Mouse (Mus musculus) embryonic facial prominence, embryonic 12.5 days (tissue): ENCODE measurements around the gene Pfkfb3. TPM values are rescaled to one million over a fixed set of nuclear protein-coding genes. Genes with fewer than 3 reads are reported as not detected.

Experiments used
- ATAC-seq: fragments of 200-750 bp; cut with Nextera tagmentation; 2 replicates; pipeline ENCODE4 v1.8.0; 2017; ENCODE audit not compliant: insufficient number of reproducible peaks, insufficient read depth, low FRiP score, low TSS enrichment
- H3K27ac ChIP-seq: fragments of 300-500 bp; sonication (generic); 2 replicates; pipeline ENCODE4 v1.5.1; 2016; ENCODE audit warnings: mild to moderate bottlenecking
- H3K27me3 ChIP-seq: fragments of 300-500 bp; sonication (generic); 2 replicates; pipeline ENCODE4 v1.6.1; 2016; ENCODE audit warnings: mild to moderate bottlenecking, moderate library complexity
- H3K36me3 ChIP-seq: fragments of 300-500 bp; sonication (generic); 2 replicates; pipeline ENCODE4 v1.6.1; 2016; ENCODE audit warnings: mild to moderate bottlenecking
- H3K4me1 ChIP-seq: fragments of 300-500 bp; sonication (generic); 2 replicates; pipeline ENCODE4 v1.6.1; 2016
- H3K4me2 ChIP-seq: fragments of 300-500 bp; sonication (generic); replicated peaks from 2 replicates; pipeline ENCODE4 v1.6.1; 2016; ENCODE audit warnings: mild to moderate bottlenecking, moderate library complexity
- H3K4me3 ChIP-seq: fragments of 300-500 bp; sonication (generic); 2 replicates; pipeline ENCODE4 v1.5.1; 2016; ENCODE audit warnings: mild to moderate bottlenecking
- H3K9ac ChIP-seq: fragments of 300-500 bp; sonication (generic); 2 replicates; pipeline ENCODE4 v1.6.1; 2016; ENCODE audit warnings: mild to moderate bottlenecking, moderate library complexity
- H3K9me3 ChIP-seq: fragments of 300-500 bp; sonication (generic); 2 replicates; pipeline ENCODE4 v1.6.1; 2016; ENCODE audit warnings: mild to moderate bottlenecking, moderate library complexity
- WGBS: fragments of 180-500 bp; shearing (Covaris S2); methylation state at CpG from one replicate; pipeline ENCODE4 v1.1.7; 2016; 5-methylcytosine and 5-hydroxymethylcytosine counted together
- polyA plus RNA-seq: library from polyadenylated mRNA; unstranded; fragments of >200 nt; fragmentation: Nextera tagmentation; extraction: Ambion mirVana; gene quantifications from 2 replicates; pipeline ENCODE4 v1.2.1, GENCODE M21; 2016

Pfkfb3 gene
- polyA plus RNA-seq, 1 experiment from 2014 or later: 16.2 TPM

GRCm38 (mm10) chr2:11448711-11449110 lies 105.2 kb downstream of the Pfkfb3 start:
- Histone ChIP-seq H3K27me3 (no peaks in the 10 kb centered on the region), H3K4me3 (no peak overlapping the region), H3K9me3 (no peaks in the 10 kb centered on the region), H3K9ac (no peak overlapping the region), H3K27ac (no peak overlapping the region), H3K36me3 (no peaks in the 10 kb centered on the region), H3K4me2 (no peak overlapping the region), H3K4me1 (no peaks in the 10 kb centered on the region)
- ATAC-seq: no peak
- 84% methylated on average over 3 of the region's 3 CpGs for WGBS

GRCm38 (mm10) chr2:11447865-11448264 lies 106.0 kb downstream of the Pfkfb3 start:
- WGBS: 40% methylated on average over 2 of the region's 2 CpGs
- H3K9ac ChIP-seq: no peak overlapping the region
- no peaks in the 10 kb centered on the region for H3K9me3 ChIP-seq
- H3K4me1 ChIP-seq: no peaks in the 10 kb centered on the region
- ATAC-seq: no peak
- no peak overlapping the region for H3K27ac ChIP-seq
- no peaks in the 10 kb centered on the region for H3K27me3 ChIP-seq
- no peak overlapping the region for H3K4me3 ChIP-seq
- no peaks in the 10 kb centered on the region for H3K36me3 ChIP-seq
- no peak overlapping the region for H3K4me2 ChIP-seq

GRCm38 (mm10) chr2:11445722-11446121 lies 108.2 kb downstream of the Pfkfb3 start:
- no peaks in the 10 kb centered on the region for H3K27me3 ChIP-seq
- no peak overlapping the region for H3K27ac ChIP-seq
- WGBS: 80% methylated on average over 3 of the region's 3 CpGs
- no peak for ATAC-seq
- H3K4me3 ChIP-seq: no peak overlapping the region
- H3K36me3 ChIP-seq: no peaks in the 10 kb centered on the region
- no peak overlapping the region for H3K4me2 ChIP-seq
- no peaks in the 10 kb centered on the region for H3K4me1 ChIP-seq
- H3K9me3 ChIP-seq: no peaks in the 10 kb centered on the region
- no peak overlapping the region for H3K9ac ChIP-seq

- Histone ChIP-seq H3K4me3 (no peak overlapping the region), H3K9ac (no peak overlapping the region), H3K9me3 (no peaks in the 10 kb centered on the region), H3K27me3 (no peaks in the 10 kb centered on the region), H3K36me3 (no peaks in the 10 kb centered on the region), H3K4me2 (no peak overlapping the region), H3K4me1 (no peaks in the 10 kb centered on the region), H3K27ac (no peak overlapping the region)
- no peak for ATAC-seq
- WGBS: 62% methylated on average over 4 of the region's 4 CpGs
Observed at GRCm38 (mm10) chr2:11441864-11442263, 112.0 kb downstream of the Pfkfb3 start.

- WGBS: 78% methylated on average over 12 of the region's 12 CpGs
- Histone ChIP-seq H3K4me3 (no peak overlapping the region), H3K9me3 (no peaks in the 10 kb centered on the region), H3K27me3 (no peaks in the 10 kb centered on the region), H3K27ac (no peak overlapping the region), H3K36me3 (no peaks in the 10 kb centered on the region), H3K4me2 (no peak overlapping the region), H3K4me1 (no peaks in the 10 kb centered on the region), H3K9ac (no peak overlapping the region)
- ATAC-seq: no peak
Observed at GRCm38 (mm10) chr2:11438231-11438954, 115.5 kb downstream of the Pfkfb3 start.

GRCm38 (mm10) chr2:11436353-11436752 lies 117.5 kb downstream of the Pfkfb3 start:
- no peaks in the 10 kb centered on the region; the same call in 1 of the 2 replicates for H3K4me1 ChIP-seq
- no peak overlapping the region for H3K27ac ChIP-seq
- no peak overlapping the region for H3K4me2 ChIP-seq
- H3K27me3 ChIP-seq: no peaks in the 10 kb centered on the region
- no peak for ATAC-seq
- H3K36me3 ChIP-seq: no peaks in the 10 kb centered on the region
- no peaks in the 10 kb centered on the region for H3K9me3 ChIP-seq
- no peak overlapping the region for H3K9ac ChIP-seq
- 94% methylated on average over 11 of the region's 11 CpGs for WGBS
- H3K4me3 ChIP-seq: no peak overlapping the region

GRCm38 (mm10) chr2:11433353-11433752 lies 120.5 kb downstream of the Pfkfb3 start:
- no peak for ATAC-seq
- no peaks in the 10 kb centered on the region for H3K9me3 ChIP-seq
- peaks cover 5% of the 10 kb centered on the region; the same call in 1 of the 2 replicates for H3K4me1 ChIP-seq
- H3K4me2 ChIP-seq: no peak overlapping the region
- H3K27me3 ChIP-seq: no peaks in the 10 kb centered on the region
- no peak overlapping the region for H3K4me3 ChIP-seq
- no peak overlapping the region for H3K27ac ChIP-seq
- 80% methylated on average over 5 of the region's 5 CpGs for WGBS
- H3K36me3 ChIP-seq: no peaks in the 10 kb centered on the region
- no peak overlapping the region for H3K9ac ChIP-seq

GRCm38 (mm10) chr2:11429538-11429937 lies 124.3 kb downstream of the Pfkfb3 start:
- H3K9me3 ChIP-seq: no peaks in the 10 kb centered on the region
- 0 out of 2 replicates have a peak, but pooled peaks have one; percentile 31 for ATAC-seq

GRCm38 (mm10) chr2:11428621-11429020 lies 125.3 kb downstream of the Pfkfb3 start:
- Histone ChIP-seq H3K27me3 (no peaks in the 10 kb centered on the region), H3K9me3 (no peaks in the 10 kb centered on the region), H3K36me3 (no peaks in the 10 kb centered on the region), H3K4me3 (no peak overlapping the region), H3K4me1 (peaks cover 5% of the 10 kb centered on the region), H3K27ac (no peak overlapping the region), H3K9ac (no peak overlapping the region), H3K4me2 (no peak overlapping the region)
- no peak for ATAC-seq
- WGBS: 93% methylated on average over 4 of the region's 4 CpGs

More at GRCm38 (mm10) chr2:11429538-11429937, 124.3 kb downstream of the Pfkfb3 start:
- 37% methylated on average over 3 of the region's 3 CpGs for WGBS
- no peak overlapping the region for H3K27ac ChIP-seq
- no peaks in the 10 kb centered on the region for H3K36me3 ChIP-seq
- peaks cover 5% of the 10 kb centered on the region for H3K4me1 ChIP-seq
- H3K4me3 ChIP-seq: no peak overlapping the region
- no peak overlapping the region for H3K4me2 ChIP-seq
- H3K27me3 ChIP-seq: no peaks in the 10 kb centered on the region
- H3K9ac ChIP-seq: no peak overlapping the region

- Histone ChIP-seq H3K27me3 (no peaks in the 10 kb centered on the region), H3K9me3 (no peaks in the 10 kb centered on the region), H3K4me2 (no peak overlapping the region), H3K36me3 (no peaks in the 10 kb centered on the region), H3K4me3 (no peak overlapping the region), H3K4me1 (peaks cover 5% of the 10 kb centered on the region), H3K27ac (no peak overlapping the region), H3K9ac (no peak overlapping the region)
- no peak for ATAC-seq
- WGBS: 83% methylated on average over 6 of the region's 6 CpGs
Observed at GRCm38 (mm10) chr2:11427596-11427995, 126.3 kb downstream of the Pfkfb3 start.

GRCm38 (mm10) chr2:11426379-11426778 lies 127.5 kb downstream of the Pfkfb3 start:
- H3K9ac ChIP-seq: no peak overlapping the region
- H3K27ac ChIP-seq: no peak overlapping the region
- no peaks in the 10 kb centered on the region for H3K36me3 ChIP-seq
- no peak overlapping the region for H3K4me2 ChIP-seq
- ATAC-seq: no peak
- WGBS: 33% methylated on average over 3 of the region's 3 CpGs
- H3K27me3 ChIP-seq: no peaks in the 10 kb centered on the region
- peaks cover 5% of the 10 kb centered on the region for H3K4me1 ChIP-seq
- H3K4me3 ChIP-seq: no peak overlapping the region
- no peaks in the 10 kb centered on the region for H3K9me3 ChIP-seq

- Histone ChIP-seq H3K36me3 (no peaks in the 10 kb centered on the region), H3K27ac (no peak overlapping the region), H3K4me1 (peaks cover 5% of the 10 kb centered on the region), H3K9ac (no peak overlapping the region), H3K9me3 (no peaks in the 10 kb centered on the region), H3K4me3 (no peak overlapping the region), H3K4me2 (no peak overlapping the region), H3K27me3 (no peaks in the 10 kb centered on the region)
- 36% methylated on average over 5 of the region's 5 CpGs for WGBS
- ATAC-seq: no peak
Observed at GRCm38 (mm10) chr2:11425421-11426131, 128.3 kb downstream of the Pfkfb3 start.
